Mouse (Mus musculus): Measurements from ENCODE around the gene Pole4.

Gene Pole4

DNA sequence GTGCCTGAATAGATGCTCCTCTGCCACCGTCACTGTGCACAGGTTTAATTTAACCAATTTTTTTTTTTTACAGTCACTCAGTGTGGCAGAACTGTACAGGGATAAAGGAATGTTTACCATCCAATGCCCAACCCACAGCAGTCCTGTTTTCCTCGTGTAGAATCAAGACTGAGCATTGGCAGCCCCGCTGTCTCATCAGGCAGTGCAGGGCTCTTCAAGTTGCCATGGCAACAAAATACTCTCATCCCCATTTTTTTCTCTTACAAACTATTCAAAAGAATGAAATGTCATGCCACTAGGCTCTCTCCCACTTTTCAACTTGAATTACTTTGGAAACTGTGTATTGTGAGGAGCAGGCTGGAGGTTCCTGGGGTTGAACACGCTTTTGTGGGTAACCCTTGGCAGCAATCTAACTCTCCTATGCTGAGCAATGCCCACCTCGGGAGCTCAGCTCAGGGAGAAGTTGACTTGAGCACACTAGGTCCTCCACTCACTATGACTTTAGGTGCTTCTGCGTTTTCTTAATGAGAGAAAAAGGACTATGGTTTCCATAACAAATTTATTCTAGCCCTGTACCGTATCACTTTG, 95.7 kb downstream of the Pole4 start:
- no peak for DNase-seq

GRCm38 (mm10) chr6:82608756-82609155, 96.4 kb downstream of the Pole4 start:
- no peak for DNase-seq

- peak; percentile 21 for DNase-seq
These were observed 100.4 kb downstream of the Pole4 start for GRCm38 (mm10) chr6:82604791-82605190.

- peak; percentile 60 for DNase-seq
These were observed 101.5 kb downstream of the Pole4 start for GRCm38 (mm10) chr6:82603665-82604064.

DNA sequence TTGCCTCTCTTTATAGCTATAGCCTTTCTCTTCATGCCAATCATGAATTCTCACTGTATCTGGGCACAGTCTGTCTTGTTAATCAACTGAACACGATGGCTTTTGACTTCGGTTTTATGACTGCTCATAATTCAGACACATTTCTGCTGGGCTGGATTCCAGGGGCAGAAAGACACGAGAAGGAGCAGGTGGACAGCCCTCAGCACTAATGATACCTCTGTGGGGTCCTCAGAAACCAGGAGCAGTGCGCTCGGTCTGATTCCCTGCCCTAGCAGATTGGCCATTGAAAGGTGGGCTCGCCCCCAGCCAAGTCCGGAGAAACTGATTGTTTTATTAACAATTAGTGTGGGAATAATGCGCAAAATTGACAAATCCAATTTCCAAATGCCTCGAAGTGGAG, 101.9 kb downstream of the Pole4 start:
- no peak for DNase-seq

DNA sequence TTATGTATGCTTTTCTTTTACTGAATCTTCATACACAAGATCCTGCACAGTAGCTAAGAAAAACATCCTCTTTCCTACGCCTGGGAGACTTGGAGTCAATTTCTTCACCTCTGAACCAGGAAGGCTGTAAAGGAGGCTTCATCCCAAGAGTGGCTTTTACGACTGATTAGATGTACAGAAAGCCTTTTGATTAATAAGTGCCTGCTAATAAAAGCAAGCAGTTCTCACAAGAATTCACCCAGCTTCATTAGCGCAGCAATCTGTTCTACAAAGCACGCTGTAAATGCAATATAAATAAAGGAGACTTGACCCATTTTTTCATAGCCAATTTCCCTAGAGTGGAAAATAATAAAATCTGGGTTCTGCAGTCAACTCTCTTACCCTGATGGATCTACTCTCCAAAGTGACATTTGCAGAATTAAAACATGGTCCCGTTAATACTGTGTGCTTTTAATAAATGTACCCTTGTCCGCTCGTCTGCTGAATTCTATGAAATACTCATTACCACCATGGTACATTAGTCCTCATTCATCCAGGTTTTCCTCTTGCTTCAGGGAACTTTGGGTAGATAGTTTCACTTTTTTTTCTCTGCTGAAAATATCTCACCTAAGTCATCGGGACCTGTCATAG, 109.6 kb downstream of the Pole4 start:
- DNase-seq: no peak

DNA sequence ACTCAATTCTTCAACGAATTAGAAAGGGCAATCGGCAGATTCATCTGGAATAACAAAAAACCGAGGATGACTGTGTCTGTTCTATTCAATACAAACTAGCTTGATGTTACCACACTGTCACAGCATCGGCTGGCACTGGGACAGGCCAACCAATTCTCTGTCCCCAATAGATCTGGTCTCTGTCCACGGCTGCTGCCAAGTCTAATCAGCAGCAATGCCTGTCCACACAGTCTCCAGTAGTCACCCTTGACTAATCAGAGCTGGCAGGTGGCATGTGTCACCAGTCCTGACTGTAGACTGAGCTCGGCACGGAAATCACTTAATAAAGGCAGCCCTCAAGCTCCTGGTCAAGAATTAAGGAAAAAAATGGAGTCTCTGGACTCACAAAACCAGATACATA, 115.8 kb downstream of the Pole4 start:
- DNase-seq: no peak

- no peak for DNase-seq
These were observed 119.8 kb downstream of the Pole4 start for GRCm38 (mm10) chr6:82585396-82585795.

DNA sequence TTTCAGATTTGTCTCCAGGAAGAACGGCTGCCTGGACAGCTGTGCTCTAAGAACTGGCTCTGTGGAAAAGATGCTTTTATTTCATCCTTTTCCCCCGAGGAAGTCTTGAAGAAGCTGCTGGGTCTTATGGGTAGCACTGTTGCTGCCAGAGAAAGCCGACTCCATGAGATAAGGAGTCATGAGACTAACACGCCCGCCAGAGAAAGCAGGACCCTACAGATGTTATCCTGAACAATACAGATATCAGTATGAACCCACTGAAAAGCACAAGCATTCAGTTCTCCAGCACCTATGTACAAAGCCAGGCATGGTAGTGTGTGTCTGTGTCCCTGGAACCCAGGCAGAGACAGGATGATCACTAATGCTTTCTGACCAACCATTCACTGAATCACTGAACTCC, 129.7 kb downstream of the Pole4 start:
- DNase-seq: no peak
